In genomic region chr6:120485038-120485437, GRCm38 (mm10) we compare ENCODE assay signal across 2 mouse cellular contexts.
A peak's percentile ranks its signal among the peaks of the same experiment; 100 is the strongest.
TF ChIP-seq lines count a peak whose summit lies in the region.

No protein-coding gene starts in this region.

TF ChIP-seq in MEL, 35 proteins besides CTCF, POLR2A, EP300 and RAD21:
- TF ChIP-seq ETS1 (IDR thresholded peaks at IDR 0.05; ENCODE audit: low read depth, low read length), result peak; percentile 88
- TF ChIP-seq HCFC1 (IDR thresholded peaks at IDR 0.05; ENCODE audit: low read depth, low read length), result no peak
- peak; percentile 83 for TF ChIP-seq SIN3A (IDR thresholded peaks at IDR 0.05; ENCODE audit: low read length)
- TF ChIP-seq ZC3H11A (IDR thresholded peaks at IDR 0.05; ENCODE audit: low read depth, low read length), result no peak
- no peak for TF ChIP-seq GABPA (IDR thresholded peaks at IDR 0.05; ENCODE audit: low read depth, low read length)
- peak; percentile 59 for TF ChIP-seq GATA1 (IDR thresholded peaks at IDR 0.05; ENCODE audit: low read depth, low read length)
- TF ChIP-seq USF2 (IDR thresholded peaks at IDR 0.05; ENCODE audit: borderline replicate concordance in 1 of 2, insufficient read depth in 1 of 2, low read depth in 1 of 2, low read length in 2 of 2), result peak; percentile 67 to 88
- no peak for TF ChIP-seq ZKSCAN1 (IDR thresholded peaks at IDR 0.05; ENCODE audit: low read depth, low read length)
- TF ChIP-seq POLR2AphosphoS2 (IDR thresholded peaks at IDR 0.05; ENCODE audit: low read length), result peak; percentile 45; the same call in 1 of the 2 replicates
- peak; percentile 98 for TF ChIP-seq BHLHE40 (IDR thresholded peaks at IDR 0.05; ENCODE audit: borderline replicate concordance, low read depth, low read length)
- TF ChIP-seq MYC (IDR thresholded peaks at IDR 0.05; ENCODE audit: low read depth, low read length), result peak; percentile 90
- TF ChIP-seq JUND (IDR thresholded peaks at IDR 0.05; ENCODE audit: low read depth, low read length), result no peak
- no peak for TF ChIP-seq TBP (IDR thresholded peaks at IDR 0.05; ENCODE audit: low read depth, low read length)
- TF ChIP-seq MAFK (IDR thresholded peaks at IDR 0.05; ENCODE audit: borderline replicate concordance, low read depth, low read length), result no peak
- TF ChIP-seq USF1 (IDR thresholded peaks at IDR 0.05; ENCODE audit: low read depth, low read length), result peak; percentile 98
- no peak; the same call in 1 of the 2 replicates for TF ChIP-seq MAZ (IDR thresholded peaks at IDR 0.05; ENCODE audit: low read depth, low read length)
- TF ChIP-seq ZMIZ1 (IDR thresholded peaks at IDR 0.05; ENCODE audit: low read depth, low read length), result no peak
- peak; percentile 43; the same call in 1 of the 2 replicates for TF ChIP-seq TAL1 (IDR thresholded peaks at IDR 0.05; ENCODE audit: low read length)
- TF ChIP-seq ZNF384 (IDR thresholded peaks at IDR 0.05; ENCODE audit: low read depth, low read length), result no peak
- TF ChIP-seq SMC3 (IDR thresholded peaks at IDR 0.05; ENCODE audit: low read depth, low read length), result no peak
- TF ChIP-seq KAT2A (conservative IDR thresholded peaks at IDR 0.05; ENCODE audit: low read depth, low read length), result no peak
- TF ChIP-seq MEF2A (IDR thresholded peaks at IDR 0.05; ENCODE audit: extremely low read depth, insufficient replicate concordance, low read depth, low read length, poor library complexity, severe bottlenecking), result no peak
- TF ChIP-seq UBTF (IDR thresholded peaks at IDR 0.05; ENCODE audit: borderline replicate concordance, insufficient read depth, low read depth, low read length), result no peak
- no peak for TF ChIP-seq NELFE (IDR thresholded peaks at IDR 0.05; ENCODE audit: low read depth, low read length)
- no peak for TF ChIP-seq POLR2AphosphoS5 (IDR thresholded peaks at IDR 0.05; ENCODE audit: borderline replicate concordance, low read depth, low read length)
- no peak for TF ChIP-seq CHD2 (IDR thresholded peaks at IDR 0.05; ENCODE audit: low read length)
- no peak for TF ChIP-seq MYB (IDR thresholded peaks at IDR 0.05; ENCODE audit: low read depth, low read length)
- TF ChIP-seq TCF12 (IDR thresholded peaks at IDR 0.05; ENCODE audit: low read depth, low read length), result 0 out of 2 replicates have a peak, but pooled peaks have one; percentile 46
- TF ChIP-seq ELF1 (IDR thresholded peaks at IDR 0.05; ENCODE audit: low read depth, low read length), result no peak
- TF ChIP-seq NRF1 (IDR thresholded peaks at IDR 0.05; ENCODE audit: insufficient read depth, low read depth, low read length, poor library complexity, severe bottlenecking), result no peak
- no peak for TF ChIP-seq CHD1 (IDR thresholded peaks at IDR 0.05; ENCODE audit: low read depth, low read length)
- peak; percentile 14; the same call in 1 of the 2 replicates for TF ChIP-seq RCOR1 (IDR thresholded peaks at IDR 0.05; ENCODE audit: low read depth, low read length)
- peak; percentile 97 for TF ChIP-seq MXI1 (IDR thresholded peaks at IDR 0.05; ENCODE audit: low read depth, low read length)
- no peak for TF ChIP-seq E2F4 (IDR thresholded peaks at IDR 0.05; ENCODE audit: borderline replicate concordance, low read depth, low read length)
- peak; percentile 95 for TF ChIP-seq MAX (IDR thresholded peaks at IDR 0.05; ENCODE audit: low read length)

TF ChIP-seq in myocyte, 11 proteins besides CTCF, POLR2A, EP300 and RAD21:
- peak; percentile 12 for TF ChIP-seq POLR2AphosphoS2 (IDR thresholded peaks at IDR 0.05; ENCODE audit: insufficient read length, low read depth)
- TF ChIP-seq MYOG (IDR thresholded peaks at IDR 0.05; ENCODE audit: control insufficient read depth in 1 of 3, insufficient read depth in 1 of 3, insufficient read length in 2 of 3, low read depth in 2 of 3), result no peak
TF ChIP-seq in myocyte: peak in this region for 1.
